7 mouse cellular contexts compared by ENCODE assay signal in genomic region chr4:134766904-134767425, GRCm38 (mm10). TPM values are rescaled to one million over a fixed set of nuclear protein-coding genes. Genes with fewer than 3 reads are reported as not detected.
DNase-seq lines count a peak whose midpoint lies in the region; ATAC-seq and TF ChIP-seq lines count a peak whose summit lies in the region.

No protein-coding gene starts in this region.

- H3K4me1 ChIP-seq in CH12.LX (ENCODE audit: control insufficient read depth in 1 of 2, insufficient read depth in 2 of 2) = peaks cover 10 to 38% of the 10 kb centered on the region in 2 experiments
- H3K4me1 ChIP-seq in embryonic facial prominence, embryonic 11.5 days (ENCODE audit: control insufficient read depth, insufficient read depth, low read length) = peaks cover 5% of the 10 kb centered on the region
- H3K4me1 ChIP-seq in heart, postnatal 0 days (ENCODE audit: control insufficient read depth, insufficient read depth) = peaks cover 43% of the 10 kb centered on the region
- peaks cover 20% of the 10 kb centered on the region for H3K4me1 ChIP-seq in midbrain, embryonic 13.5 days (replicated peaks)

- peak overlapping the region; percentile 85 for H3K4me2 ChIP-seq in CH12.LX (ENCODE audit: insufficient read depth, low read depth, poor library complexity, severe bottlenecking)
- peak overlapping the region; percentile 78 for H3K4me2 ChIP-seq in embryonic facial prominence, embryonic 11.5 days (ENCODE audit: low read depth, low read length)
- peak overlapping the region; percentile 99 for H3K4me2 ChIP-seq in heart, postnatal 0 days (ENCODE audit: low read depth, low read length)
- H3K4me2 ChIP-seq in midbrain, embryonic 13.5 days (replicated peaks) = peak overlapping the region; percentile 89

- H3K27ac ChIP-seq in CH12.LX (ENCODE audit: insufficient read depth, low read depth) = no peak overlapping the region
- no peak overlapping the region for H3K27ac ChIP-seq in embryonic facial prominence, embryonic 11.5 days (replicated peaks; ENCODE audit: low read depth, low read length)
- H3K27ac ChIP-seq in heart, postnatal 0 days (ENCODE audit: low read depth) = peak overlapping the region; percentile 80
- H3K27ac ChIP-seq in midbrain, embryonic 13.5 days = no peak overlapping the region

- no peaks in the 10 kb centered on the region for H3K9me3 ChIP-seq in CH12.LX (replicated peaks; ENCODE audit: low read length)
- H3K9me3 ChIP-seq in embryonic facial prominence, embryonic 11.5 days (replicated peaks; ENCODE audit: control insufficient read depth, low read length) = no peaks in the 10 kb centered on the region
- no peaks in the 10 kb centered on the region for H3K9me3 ChIP-seq in heart, postnatal 0 days (replicated peaks; ENCODE audit: control insufficient read depth, low read length)
- no peaks in the 10 kb centered on the region for H3K9me3 ChIP-seq in midbrain, embryonic 13.5 days

- ATAC-seq in embryonic facial prominence, embryonic 11.5 days (replicated peaks; ENCODE audit: insufficient number of reproducible peaks, low FRiP score, low TSS enrichment, low read depth) = no peak
- ATAC-seq in heart, postnatal 0 days (ENCODE audit: insufficient read depth, low read depth) = peak; percentile 28
- ATAC-seq in midbrain, embryonic 13.5 days = peak; percentile 22

- H3K27me3 ChIP-seq in CH12.LX (replicated peaks) = peaks cover 48% of the 10 kb centered on the region
- peaks cover 4% of the 10 kb centered on the region; the same call in 1 of the 2 replicates for H3K27me3 ChIP-seq in embryonic facial prominence, embryonic 11.5 days (ENCODE audit: control insufficient read depth, insufficient read depth, low read length)
- no peaks in the 10 kb centered on the region for H3K27me3 ChIP-seq in heart, postnatal 0 days (ENCODE audit: control insufficient read depth, insufficient read depth, low read length)
- H3K27me3 ChIP-seq in midbrain, embryonic 13.5 days = peaks cover 45% of the 10 kb centered on the region

- TF ChIP-seq RAD21 in CH12.LX (IDR thresholded peaks at IDR 0.05; ENCODE audit: low read depth, low read length) = no peak

- no peak for TF ChIP-seq POLR2A in CH12.LX (IDR thresholded peaks at IDR 0.05; ENCODE audit: low read depth, low read length)

- dilution Hi-C loops in CH12.LX (cut with MboI; ENCODE audit: extremely low pct_ligation_motif_present, extremely low pct_unique_long_range_greater_than_20kb, low sequenced_read_pairs) = no loop called here

- H3K4me3 ChIP-seq in CH12.LX (replicated peaks in 1 of 3; ENCODE audit: low read depth in 2 of 3, low read length in 2 of 3, poor library complexity in 1 of 3) = peak overlapping the region; percentile 44 to 63 (median 60)
- peak overlapping the region; percentile 65 for H3K4me3 ChIP-seq in embryonic facial prominence, embryonic 11.5 days (ENCODE audit: low read depth, low read length)
- peak overlapping the region; percentile 83 for H3K4me3 ChIP-seq in heart, postnatal 0 days (ENCODE audit: low read depth, low read length)
- peak overlapping the region; percentile 52 for H3K4me3 ChIP-seq in midbrain, embryonic 13.5 days (replicated peaks)

- DNase-seq in B cell, adult 2 months = peak; percentile 34 to 39
- DNase-seq in CH12.LX (ENCODE audit: extremely low read depth) = no peak
- peak; percentile 43 for DNase-seq in embryonic facial prominence, embryonic 11.5 days (ENCODE audit: low spot score)
- no peak for DNase-seq in heart, postnatal 0 days (ENCODE audit: low spot score)
- peak; percentile 58 to 70 for DNase-seq in kidney, postnatal 4 days
- DNase-seq in frontal cortex, postnatal 36 days (ENCODE audit: low spot score in 2 of 2) = no peak

- H3K9ac ChIP-seq in CH12.LX (ENCODE audit: insufficient read depth, low read depth) = peak overlapping the region; percentile 56; the same call in 1 of the 2 replicates
- H3K9ac ChIP-seq in embryonic facial prominence, embryonic 11.5 days (replicated peaks; ENCODE audit: low read length) = peak overlapping the region; percentile 71
- peak overlapping the region; percentile 92 for H3K9ac ChIP-seq in heart, postnatal 0 days (replicated peaks; ENCODE audit: low read depth, low read length)
- peak overlapping the region; percentile 63 for H3K9ac ChIP-seq in midbrain, embryonic 13.5 days (replicated peaks)

- under 1% methylated on average over 23 of the region's 23 CpGs for WGBS in embryonic facial prominence, embryonic 11.5 days
- WGBS in heart, postnatal 0 days = under 1% methylated on average over 23 of the region's 23 CpGs
- 2% methylated on average over 23 of the region's 23 CpGs for WGBS in midbrain, embryonic 13.5 days

- no peak for TF ChIP-seq EP300 in CH12.LX (IDR thresholded peaks at IDR 0.05; ENCODE audit: low read length)
- TF ChIP-seq EP300 in heart, postnatal 0 days (IDR thresholded peaks at IDR 0.05; ENCODE audit: low read depth) = no peak

- no peaks in the 10 kb centered on the region for H3K79me2 ChIP-seq in CH12.LX (replicated peaks; ENCODE audit: control insufficient read depth, extremely low read depth, insufficient read depth, poor library complexity, severe bottlenecking)

- no peaks in the 10 kb centered on the region for H3K36me3 ChIP-seq in CH12.LX (replicated peaks in 1 of 2; ENCODE audit: control insufficient read depth in 1 of 2, insufficient read depth in 1 of 2, low read length in 1 of 2)
- no peaks in the 10 kb centered on the region for H3K36me3 ChIP-seq in embryonic facial prominence, embryonic 11.5 days (replicated peaks; ENCODE audit: control insufficient read depth, insufficient read depth, low read depth, low read length)
- no peaks in the 10 kb centered on the region for H3K36me3 ChIP-seq in heart, postnatal 0 days (replicated peaks; ENCODE audit: control insufficient read depth, insufficient read depth, low read length)
- H3K36me3 ChIP-seq in midbrain, embryonic 13.5 days = no peaks in the 10 kb centered on the region

- no peak for TF ChIP-seq CTCF in CH12.LX (conservative IDR thresholded peaks at IDR 0.05 in 1 of 2, IDR thresholded peaks at IDR 0.05 in 1 of 2; ENCODE audit: low read depth in 2 of 2, low read length in 2 of 2)
- TF ChIP-seq CTCF in heart, postnatal 0 days (IDR thresholded peaks at IDR 0.05; ENCODE audit: low read depth) = peak; percentile 3; the same call in 1 of the 2 replicates

- in situ Hi-C loops in CH12.LX (cut with MboI; ENCODE audit: low pct_ligation_motif_present, low pct_unique_long_range_greater_than_20kb, low sequenced_read_pairs) = no loop called here

TF ChIP-seq in CH12.LX, 34 proteins besides CTCF, POLR2A, EP300 and RAD21:
- TF ChIP-seq TCF12 (IDR thresholded peaks at IDR 0.05; ENCODE audit: low read depth, low read length) = no peak
- TF ChIP-seq MAZ (IDR thresholded peaks at IDR 0.05; ENCODE audit: low read depth, low read length) = no peak
- TF ChIP-seq TBP (conservative IDR thresholded peaks at IDR 0.05; ENCODE audit: low read depth, low read length) = no peak
- TF ChIP-seq ETS1 (conservative IDR thresholded peaks at IDR 0.05; ENCODE audit: low read depth, low read length) = no peak
- no peak for TF ChIP-seq ZKSCAN1 (IDR thresholded peaks at IDR 0.05; ENCODE audit: borderline replicate concordance, low read depth, low read length)
- no peak for TF ChIP-seq PAX5 (IDR thresholded peaks at IDR 0.05; ENCODE audit: low read length)
- no peak for TF ChIP-seq NELFE (IDR thresholded peaks at IDR 0.05; ENCODE audit: low read depth, low read length)
- TF ChIP-seq ZC3H11A (IDR thresholded peaks at IDR 0.05; ENCODE audit: low read depth, low read length) = no peak
- TF ChIP-seq IRF4 (IDR thresholded peaks at IDR 0.05; ENCODE audit: low read depth, low read length) = no peak
TF ChIP-seq in CH12.LX: peak in this region for 0.

RNA-seq across cellular contexts. Expression of gene Ldlrap1, which starts 0.9 kb away (rescaled TPM):
- total RNA-seq in CH12.LX (2012; rRNA removed) (2.2 and 2.4 TPM in 2 replicates), CH12.LX (2014; rRNA removed) (1.1 and 1.4 TPM in 2 replicates)
- polyA plus RNA-seq in CH12.LX (2012; ENCODE audit: insufficient read length, low read depth) = 2.2 and 3.7 TPM in 2 replicates
- 9.6 and 11.4 TPM in 2 replicates for polyA plus RNA-seq in embryonic facial prominence, embryonic 11.5 days (2014; fragmentation: Nextera tagmentation; extraction: Ambion mirVana)
- total RNA-seq in heart, postnatal 0 days (2014; rRNA removed; ENCODE audit: low replicate concordance) = 9.4 and 31.8 TPM in 2 replicates
- 11.6 and 12.3 TPM in 2 replicates for polyA plus RNA-seq in heart, postnatal 0 days (2015; fragmentation: Nextera tagmentation; extraction: Ambion mirVana)
- polyA plus RNA-seq in midbrain, embryonic 13.5 days (2015; fragmentation: Nextera tagmentation; extraction: Ambion mirVana) = 2.4 and 3.4 TPM in 2 replicates

Comparison
In these comparisons a context has a peak if more than half of its experiments do, and no peak if none do; other contexts are left out.
1. DNase-seq: peak in B cell, adult 2 months (2 of 2), embryonic facial prominence, embryonic 11.5 days (single experiment) and kidney, postnatal 4 days (2 of 2); none in CH12.LX (single experiment), heart, postnatal 0 days (single experiment) and frontal cortex, postnatal 36 days (0 of 2).
2. Peak in every context shown above with its lines, with median percentiles within 50 percentile points of each other: H3K4me2 ChIP-seq, H3K4me3 ChIP-seq and H3K9ac ChIP-seq.